Mouse (Mus musculus): ENCODE data around the gene Ap4s1. TPM values are rescaled to one million over a fixed set of nuclear protein-coding genes. Genes with fewer than 3 reads are reported as not detected.
A peak's percentile ranks its signal among the peaks of the same experiment; 100 is the strongest.
"Not testable (repeated sequence)": the region's sequence is repeated elsewhere in the genome, so short reads cannot be mapped to it uniquely, and the experiment has no call there.

Ap4s1 gene
- polyA plus RNA-seq, 1 experiment = 1.5 TPM

DNA sequence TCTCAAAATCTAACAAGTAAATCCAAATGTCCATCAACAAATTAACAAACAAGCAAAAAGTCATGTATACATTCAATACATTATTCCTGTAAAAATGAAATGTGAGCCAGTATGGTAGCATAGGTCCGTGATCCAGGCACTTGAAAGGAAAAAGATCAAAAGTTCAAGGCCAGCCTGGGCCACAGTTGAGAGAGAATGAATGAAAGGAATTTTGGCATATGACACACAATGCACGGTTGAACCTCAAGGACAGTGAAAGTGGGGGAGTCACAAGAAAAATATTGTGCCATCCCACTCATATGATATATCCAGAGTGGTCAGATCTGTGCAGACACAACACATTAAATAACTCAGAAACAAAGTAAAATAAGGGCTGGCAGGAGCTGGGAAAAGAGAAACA lies 14.4 kb upstream of the Ap4s1 start:
- Histone ChIP-seq H3K4me1 (ENCODE audit: control insufficient read depth) (peaks cover 26% of the 10 kb centered on the region), H3K36me3 (ENCODE audit: control insufficient read depth) (peaks cover 4% of the 10 kb centered on the region), H3K27me3 (ENCODE audit: control insufficient read depth) (no peaks in the 10 kb centered on the region), H3K9me3 (ENCODE audit: control insufficient read depth, low read length) (no peaks in the 10 kb centered on the region), H3K4me3 (replicated peaks) (no peak overlapping the region)
- no peak for TF ChIP-seq TAL1 (IDR thresholded peaks at IDR 0.05; ENCODE audit: low read length)
- TF ChIP-seq GATA1 (IDR thresholded peaks at IDR 0.05; ENCODE audit: low read length) = no peak

DNA sequence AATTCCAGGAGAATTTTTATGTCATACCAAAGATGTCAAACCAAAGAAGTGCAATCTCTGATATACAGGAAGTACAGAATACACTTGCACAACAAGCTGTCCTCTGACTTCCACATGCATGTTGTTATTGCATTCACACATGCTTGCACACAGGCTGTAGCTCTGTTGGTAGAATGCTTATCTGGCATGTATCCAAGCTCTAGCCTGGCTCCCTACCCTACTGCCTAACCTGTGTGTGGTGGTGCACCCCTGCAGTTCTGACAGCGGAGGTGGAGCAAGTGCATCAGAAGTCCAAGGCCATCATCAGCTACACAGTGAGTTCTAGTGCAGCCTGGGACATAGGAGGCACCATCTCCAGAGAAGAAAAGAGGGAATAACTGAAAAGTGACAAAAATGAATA lies 12.0 kb upstream of the Ap4s1 start:
- H3K27me3 ChIP-seq (ENCODE audit: control insufficient read depth) = no peaks in the 10 kb centered on the region
- H3K9me3 ChIP-seq (ENCODE audit: control insufficient read depth, low read length) = no peaks in the 10 kb centered on the region
- H3K36me3 ChIP-seq (ENCODE audit: control insufficient read depth) = peaks cover 19% of the 10 kb centered on the region
- H3K4me3 ChIP-seq (replicated peaks) = no peak overlapping the region
- TF ChIP-seq TAL1 (IDR thresholded peaks at IDR 0.05; ENCODE audit: low read length) = no peak
- no peak for TF ChIP-seq GATA1 (IDR thresholded peaks at IDR 0.05; ENCODE audit: low read length)
- H3K4me1 ChIP-seq (ENCODE audit: control insufficient read depth) = peaks cover 22% of the 10 kb centered on the region

DNA sequence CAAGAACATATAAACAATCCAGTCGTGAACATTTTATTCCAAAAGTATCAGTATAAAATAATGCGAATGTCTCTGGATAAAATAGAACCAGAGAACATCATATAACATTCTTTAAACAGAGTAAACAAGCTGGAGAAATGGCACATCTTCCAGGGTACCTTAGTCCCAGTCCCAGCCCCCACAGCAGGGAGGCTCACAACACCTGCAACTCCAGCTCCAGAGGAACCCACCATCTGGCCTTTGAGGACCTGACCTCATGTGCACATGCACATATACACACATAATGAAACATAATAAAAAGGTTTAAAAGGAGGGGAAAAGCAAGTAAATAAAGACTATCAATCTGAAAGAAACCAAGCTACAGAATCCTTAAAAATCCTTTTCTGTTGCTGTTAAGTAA lies 2.3 kb upstream of the Ap4s1 start:
- no peak overlapping the region for H3K4me3 ChIP-seq (replicated peaks)
- H3K27me3 ChIP-seq (ENCODE audit: control insufficient read depth) = no peaks in the 10 kb centered on the region
- no peak for TF ChIP-seq TAL1 (IDR thresholded peaks at IDR 0.05; ENCODE audit: low read length)
- TF ChIP-seq GATA1 (IDR thresholded peaks at IDR 0.05; ENCODE audit: low read length) = no peak
- no peaks in the 10 kb centered on the region for H3K9me3 ChIP-seq (ENCODE audit: control insufficient read depth, low read length)
- peaks cover 39% of the 10 kb centered on the region for H3K4me1 ChIP-seq (ENCODE audit: control insufficient read depth)
- H3K36me3 ChIP-seq (ENCODE audit: control insufficient read depth) = peaks cover 18% of the 10 kb centered on the region

DNA sequence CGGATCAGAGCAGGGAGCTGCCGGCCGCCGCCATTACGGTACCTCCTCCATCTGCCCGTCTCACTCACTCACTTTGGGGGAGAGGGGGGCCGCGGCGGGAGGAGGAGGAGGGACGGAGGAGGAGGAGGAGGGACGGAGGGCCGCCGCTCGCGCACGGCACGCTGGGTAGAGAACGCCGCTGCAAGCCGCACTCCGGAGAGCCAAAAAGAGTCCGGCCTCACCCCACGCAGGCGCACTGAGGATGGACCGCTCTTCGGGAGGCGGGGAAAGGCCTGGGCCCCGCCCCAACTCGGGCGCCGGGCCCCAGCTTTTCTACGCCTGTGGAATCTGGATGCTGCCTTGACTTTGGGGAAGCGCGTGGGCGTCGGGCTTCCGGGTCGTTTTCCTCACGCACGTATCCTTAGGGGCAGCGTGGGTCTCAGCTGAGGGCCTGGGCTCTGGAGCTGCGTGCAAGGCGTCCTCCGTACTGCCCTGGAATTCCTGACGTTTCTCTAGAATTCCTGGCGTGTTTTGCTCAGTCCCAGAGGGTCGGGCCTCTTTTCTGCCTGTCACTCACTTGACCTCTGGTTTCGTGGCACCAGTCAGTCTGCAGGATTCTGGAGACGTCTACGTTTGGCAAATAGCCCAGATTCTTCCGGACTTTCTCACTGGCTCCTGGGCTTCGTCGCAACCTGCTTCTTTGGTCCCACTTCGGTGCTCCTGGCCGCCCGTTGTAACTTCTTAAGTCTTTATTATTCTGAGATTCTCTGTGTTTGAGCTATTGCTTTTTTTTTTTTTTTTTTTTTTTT lies 1.2 kb downstream of the Ap4s1 start, which contains the start of gene Strn3:
Gene Strn3, minus strand, starts transcription at position 53 of the 788 bp plus-strand sequence.
- TF ChIP-seq GATA1 (IDR thresholded peaks at IDR 0.05; ENCODE audit: low read length) (no peak), TAL1 (IDR thresholded peaks at IDR 0.05; ENCODE audit: low read length) (no peak)
- H3K4me3 ChIP-seq (replicated peaks) = peak within 1 kb of the TSS; percentile 100
- H3K4me1 ChIP-seq (ENCODE audit: control insufficient read depth) = peaks cover 59% of the 10 kb centered on the region
- no peaks in the 10 kb centered on the region for H3K9me3 ChIP-seq (ENCODE audit: control insufficient read depth, low read length)
- H3K27me3 ChIP-seq (ENCODE audit: control insufficient read depth) = no peaks in the 10 kb centered on the region
- peaks cover 11% of the 10 kb centered on the region for H3K36me3 ChIP-seq (ENCODE audit: control insufficient read depth)

DNA sequence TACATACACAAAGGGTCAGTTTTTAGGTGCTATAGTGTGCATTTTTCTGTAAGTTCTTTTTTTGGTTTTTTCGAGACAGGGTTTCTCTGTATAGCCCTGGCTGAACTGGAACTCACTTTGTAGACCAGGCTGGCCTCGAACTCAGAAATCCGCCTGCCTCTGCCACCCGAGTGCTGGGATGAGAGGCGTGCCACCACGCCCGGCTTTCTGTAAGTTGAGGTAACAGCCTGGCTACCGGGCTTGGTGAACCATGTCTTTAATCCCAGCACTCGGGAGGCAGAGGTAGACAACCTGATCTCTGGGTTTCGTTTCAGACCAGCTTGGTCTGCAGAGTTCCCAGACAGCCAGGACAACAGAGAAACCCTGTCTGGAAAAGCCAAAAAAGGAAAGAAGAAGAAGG lies 2.0 kb downstream of the Ap4s1 start:
- not testable (repeated sequence) for H3K9me3 ChIP-seq (ENCODE audit: control insufficient read depth, low read length); H3K27me3 ChIP-seq (ENCODE audit: control insufficient read depth); H3K36me3 ChIP-seq (ENCODE audit: control insufficient read depth)
- Histone ChIP-seq H3K4me3 (replicated peaks) (peak overlapping the region; percentile 100), H3K4me1 (ENCODE audit: control insufficient read depth) (peaks cover 61% of the 10 kb centered on the region)

DNA sequence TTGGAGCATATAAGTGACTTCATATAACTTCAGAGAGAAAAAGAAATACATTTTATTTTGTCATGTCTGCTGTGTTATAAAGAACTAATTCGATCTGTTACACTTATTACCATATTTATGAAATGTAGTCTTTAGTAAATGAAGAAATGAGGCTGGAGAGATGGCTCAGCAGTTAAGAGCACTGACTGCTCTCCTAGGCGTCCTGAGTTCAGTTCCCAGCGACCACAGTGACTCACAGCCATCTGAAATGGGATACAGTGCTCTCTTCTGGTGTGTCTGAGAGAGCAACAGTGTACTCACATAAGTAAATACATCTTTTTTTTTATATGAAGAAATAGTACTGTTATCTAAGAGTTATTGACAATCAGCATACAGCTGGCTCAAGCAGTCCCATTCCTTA lies 2.6 kb downstream of the Ap4s1 start:
- H3K4me3 ChIP-seq (replicated peaks) = no peak overlapping the region

DNA sequence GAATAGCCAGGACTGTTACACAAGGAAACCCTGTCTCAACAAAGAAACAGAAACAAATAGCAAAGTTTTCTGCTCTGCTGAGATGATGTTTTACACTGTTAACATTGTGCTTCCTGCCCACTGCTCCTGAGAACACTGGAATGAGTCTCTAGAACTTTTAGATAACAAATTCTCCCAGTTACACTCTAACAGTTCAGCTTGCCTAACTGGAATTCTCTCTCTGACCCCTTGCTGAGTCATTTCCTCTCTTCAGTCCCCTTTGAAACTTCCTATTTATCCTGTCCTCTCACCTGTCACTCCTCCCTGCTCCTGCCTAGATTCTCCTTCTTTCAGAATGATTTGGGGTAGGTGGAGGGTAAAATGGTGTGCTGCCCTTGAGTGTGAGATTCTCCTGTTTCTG lies 3.3 kb downstream of the Ap4s1 start:
- Histone ChIP-seq H3K9me3 (ENCODE audit: control insufficient read depth, low read length) (peaks cover 4% of the 10 kb centered on the region), H3K4me3 (replicated peaks) (no peak overlapping the region), H3K4me1 (ENCODE audit: control insufficient read depth) (peaks cover 65% of the 10 kb centered on the region), H3K36me3 (ENCODE audit: control insufficient read depth) (peaks cover 9% of the 10 kb centered on the region), H3K27me3 (ENCODE audit: control insufficient read depth) (no peaks in the 10 kb centered on the region)
- no peak for TF ChIP-seq GATA1 (IDR thresholded peaks at IDR 0.05; ENCODE audit: low read length)
- TF ChIP-seq TAL1 (IDR thresholded peaks at IDR 0.05; ENCODE audit: low read length) = no peak

More for the DNA sequence above, 2.6 kb downstream of the Ap4s1 start:
- H3K36me3 ChIP-seq (ENCODE audit: control insufficient read depth) = peaks cover 7% of the 10 kb centered on the region
- H3K27me3 ChIP-seq (ENCODE audit: control insufficient read depth) = no peaks in the 10 kb centered on the region
- no peak for TF ChIP-seq GATA1 (IDR thresholded peaks at IDR 0.05; ENCODE audit: low read length)
- no peaks in the 10 kb centered on the region for H3K9me3 ChIP-seq (ENCODE audit: control insufficient read depth, low read length)
- H3K4me1 ChIP-seq (ENCODE audit: control insufficient read depth) = peaks cover 63% of the 10 kb centered on the region

DNA sequence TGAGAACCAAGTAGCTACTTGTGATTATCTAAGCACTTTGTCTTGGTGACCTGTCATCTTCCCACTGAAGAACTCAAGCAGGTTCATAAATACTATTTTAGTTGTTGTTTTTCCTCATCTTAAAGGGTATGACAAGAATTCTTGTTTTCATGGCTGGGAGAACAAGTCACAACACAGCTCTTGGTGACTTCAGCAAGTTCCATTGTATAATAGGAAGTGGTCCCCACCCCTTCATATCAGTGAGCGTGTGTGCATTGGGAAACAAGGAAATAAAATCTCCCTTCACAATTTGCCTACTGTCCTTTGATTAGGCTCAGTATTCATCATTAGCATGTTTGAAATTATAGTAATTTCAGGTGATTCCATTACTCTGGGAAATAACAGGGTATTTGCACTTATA lies 4.1 kb downstream of the Ap4s1 start:
- H3K4me1 ChIP-seq (ENCODE audit: control insufficient read depth) = peaks cover 67% of the 10 kb centered on the region
- H3K4me3 ChIP-seq (replicated peaks) = no peak overlapping the region
- no peak for TF ChIP-seq TAL1 (IDR thresholded peaks at IDR 0.05; ENCODE audit: low read length)
- TF ChIP-seq GATA1 (IDR thresholded peaks at IDR 0.05; ENCODE audit: low read length) = no peak

DNA sequence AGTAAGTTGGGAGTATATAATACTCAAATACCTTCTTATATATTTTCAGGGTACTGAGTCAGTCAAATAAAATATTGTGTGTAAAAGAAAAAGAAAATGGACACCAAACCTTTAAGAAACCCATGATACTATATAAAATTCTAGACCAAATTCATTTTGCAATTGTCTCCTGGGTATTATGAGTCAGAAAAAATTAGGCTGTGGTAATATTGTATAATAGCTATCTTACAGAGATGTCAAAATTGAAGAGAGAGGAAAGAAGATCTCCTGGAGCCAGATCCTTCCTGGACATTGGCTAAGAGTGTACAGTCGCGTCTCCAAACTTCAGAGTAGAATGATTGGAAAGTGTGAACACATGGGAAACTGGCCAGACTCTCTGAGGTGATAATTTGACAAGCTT lies 5.3 kb downstream of the Ap4s1 start:
- Histone ChIP-seq H3K9me3 (ENCODE audit: control insufficient read depth, low read length) (peaks cover 5% of the 10 kb centered on the region), H3K27me3 (ENCODE audit: control insufficient read depth) (no peaks in the 10 kb centered on the region), H3K4me1 (ENCODE audit: control insufficient read depth) (peaks cover 77% of the 10 kb centered on the region), H3K36me3 (ENCODE audit: control insufficient read depth) (peaks cover 9% of the 10 kb centered on the region), H3K4me3 (replicated peaks) (no peak overlapping the region)
- TF ChIP-seq GATA1 (IDR thresholded peaks at IDR 0.05; ENCODE audit: low read length) (no peak), TAL1 (IDR thresholded peaks at IDR 0.05; ENCODE audit: low read length) (no peak)

More for the DNA sequence above, 4.1 kb downstream of the Ap4s1 start:
- Histone ChIP-seq H3K36me3 (ENCODE audit: control insufficient read depth) (peaks cover 8% of the 10 kb centered on the region), H3K9me3 (ENCODE audit: control insufficient read depth, low read length) (peaks cover 5% of the 10 kb centered on the region), H3K27me3 (ENCODE audit: control insufficient read depth) (no peaks in the 10 kb centered on the region)

Data from erythroblast, embryonic 14.5 days (primary cell).